Mouse (Mus musculus) adrenal gland, adult 18-20 months (tissue): Measurements from ENCODE around the gene Cul4a. TPM values are rescaled to one million over a fixed set of nuclear protein-coding genes. Genes with fewer than 3 reads are reported as not detected.
A peak's percentile ranks its signal among the peaks of the same experiment; 100 is the strongest.
"Not testable (repeated sequence)": the region's sequence is repeated elsewhere in the genome, so short reads cannot be mapped to it uniquely, and the experiment has no call there.

Source experiments
- DNase-seq, 2 experiments: peaks; one replicate each; pipeline ENCODE4 v3.0.0; 2021 to 2022; ENCODE audit warnings: low spot score in 2 of 2
- long read RNA-seq, 2 experiments: library from polyadenylated mRNA; stranded (forward); transcript quantifications; one replicate each; pipeline ENCODE4 v2.0.0; 2021
- total RNA-seq, 2 experiments: library from RNA; stranded (reverse); gene quantifications; 1 replicate in 1 of 2; 2 replicates in 1 of 2; pipeline ENCODE4 v1.2.3; 2021

The Cul4a gene
- total RNA-seq = 100 to 1,000 TPM in 1 of 2 experiments, 10 to 100 TPM in 1; 77.3 to 136 TPM
- long read RNA-seq, experiment 1, transcript Cul4a-201 (20 exons, 3,728 nt) = major isoform, 121 of 152 reads
- long read RNA-seq, experiment 1, partial matches to known transcripts = 7 of 152 reads
- long read RNA-seq, experiment 1, other reads (novel, unspliced or antisense) = 24 of 152 reads
- long read RNA-seq, experiment 2, transcript Cul4a-201 (20 exons, 3,728 nt) = major isoform, 344 of 452 reads
- long read RNA-seq, experiment 2, partial matches to known transcripts = 63 of 452 reads
- long read RNA-seq, experiment 2, other reads (novel, unspliced or antisense) = 45 of 452 reads

- DNase-seq = peak; percentile 92 to 95
These were observed at the start of gene Cul4a, which contains the start of gene Pcid2 for GRCm38 (mm10) chr8:13105087-13105881. Gene Cul4a, plus strand, starts transcription at chr8:13105621. Gene Pcid2, minus strand, starts transcription at chr8:13105459.

- DNase-seq = no peak
These were observed 48.1 kb upstream of the Cul4a start for GRCm38 (mm10) chr8:13057351-13057750.

GRCm38 (mm10) chr8:13060441-13061150, 44.8 kb upstream of the Cul4a start, which contains the start of gene Proz:
Gene Proz, plus strand, starts transcription at chr8:13060914.
- DNase-seq = no peak

GRCm38 (mm10) chr8:13063112-13063511, 42.3 kb upstream of the Cul4a start:
- no peak for DNase-seq

GRCm38 (mm10) chr8:13073255-13073654, 32.2 kb upstream of the Cul4a start:
- DNase-seq = no peak

GRCm38 (mm10) chr8:13075044-13075443, 30.4 kb upstream of the Cul4a start:
- DNase-seq = no peak

GRCm38 (mm10) chr8:13075579-13075978, 29.8 kb upstream of the Cul4a start:
- DNase-seq = not testable (repeated sequence)

GRCm38 (mm10) chr8:13077542-13077941, 27.9 kb upstream of the Cul4a start:
- DNase-seq = no peak

GRCm38 (mm10) chr8:13104691-13105086, 732 bp upstream of the Cul4a start:
- DNase-seq = peak; percentile 92 to 95

GRCm38 (mm10) chr8:13105908-13106551, 609 bp downstream of the Cul4a start:
- no peak for DNase-seq

- DNase-seq = no peak
These were observed 2.7 kb downstream of the Cul4a start for GRCm38 (mm10) chr8:13107990-13108638.

GRCm38 (mm10) chr8:13108967-13109366, 3.5 kb downstream of the Cul4a start:
- DNase-seq = peak in 1 of 2 experiments; percentile 22

GRCm38 (mm10) chr8:13109416-13109960, 4.1 kb downstream of the Cul4a start:
- no peak for DNase-seq

GRCm38 (mm10) chr8:13111917-13112316, 6.5 kb downstream of the Cul4a start:
- DNase-seq = no peak

GRCm38 (mm10) chr8:13113232-13113631, 7.8 kb downstream of the Cul4a start:
- DNase-seq = no peak

- peak; percentile 44 to 50 for DNase-seq
These were observed 11.7 kb downstream of the Cul4a start for GRCm38 (mm10) chr8:13117096-13117495.

- DNase-seq = no peak
These were observed 13.1 kb downstream of the Cul4a start for GRCm38 (mm10) chr8:13118516-13118915.

GRCm38 (mm10) chr8:13120882-13121665, 15.7 kb downstream of the Cul4a start:
- no peak for DNase-seq

- no peak for DNase-seq
These were observed 17.5 kb downstream of the Cul4a start for GRCm38 (mm10) chr8:13122887-13123421.
